Mouse (Mus musculus) heart, postnatal 0 days (tissue): ENCODE measurements at regions not wholly inside any gene's neighbourhood (a gene's known extent, or its start where the extent isn't known, plus 50 kb on each side); places are given as distances from the start of the nearest gene placed in this dataset.
A peak's percentile ranks its signal among the peaks of the same experiment; 100 is the strongest.

Experiments
- CTCF ChIP-seq: IDR thresholded peaks from 2 replicates; pipeline ENCODE4 v1.5.1; 2016; ENCODE audit warnings: antibody characterized with exemption, control low read depth, low read depth
- EP300 ChIP-seq: IDR thresholded peaks from 2 replicates; pipeline ENCODE4 v1.6.1; 2016; ENCODE audit warnings: antibody characterized with exemption, low read depth

DNA sequence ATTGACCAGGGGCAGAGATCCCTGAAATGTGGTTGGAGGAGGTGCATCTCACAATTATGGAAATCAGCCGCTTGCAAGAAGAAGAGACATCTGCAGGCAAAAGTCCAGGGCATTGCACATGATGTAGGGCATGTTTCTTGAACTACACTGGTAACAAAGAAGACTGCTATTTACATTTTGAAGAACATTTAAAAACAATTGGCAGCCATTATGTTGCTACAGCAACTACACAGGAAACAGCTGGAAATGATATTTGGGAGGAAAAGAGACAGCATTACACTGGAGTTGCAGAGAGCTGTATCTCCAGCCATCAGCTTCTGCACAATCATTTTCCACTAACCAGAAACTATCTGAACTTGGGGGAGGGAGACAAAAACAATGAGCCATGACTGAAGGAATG, 64.1 kb upstream of the Tas2r134 start:
- TF ChIP-seq EP300 = peak; percentile 49; the same call in 1 of the 2 replicates
- no peak for TF ChIP-seq CTCF
